Mouse (Mus musculus) midbrain, embryonic 11.5 days (tissue): ENCODE data around the gene Atp1a3. TPM values are rescaled to one million over a fixed set of nuclear protein-coding genes. Genes with fewer than 3 reads are reported as not detected.

Source experiments
- ATAC-seq: fragments of 200-750 bp; cut with Nextera tagmentation; 2 replicates; pipeline ENCODE4 v1.8.0; 2017; ENCODE audit warnings: moderate TSS enrichment, moderate library complexity; ENCODE audit not compliant: low FRiP score
- DNase-seq: peaks from one replicate; pipeline ENCODE4 v3.0.0; 2015; ENCODE audit warnings: low spot score; ENCODE audit errors: missing footprints
- H3K27ac ChIP-seq: fragments of 300-500 bp; sonication (generic); 2 replicates; pipeline ENCODE4 v1.5.1; 2014; ENCODE audit warnings: low read depth, low read length
- H3K27me3 ChIP-seq: fragments of 300-500 bp; sonication (generic); 2 replicates; pipeline ENCODE4 v1.6.1; 2014; ENCODE audit warnings: mild to moderate bottlenecking, low read length, moderate library complexity, mixed read lengths; ENCODE audit not compliant: control insufficient read depth, insufficient read depth
- H3K36me3 ChIP-seq: fragments of 300-500 bp; sonication (generic); 2 replicates; pipeline ENCODE4 v1.6.1; 2014; ENCODE audit warnings: mild to moderate bottlenecking, low read length, moderate library complexity, mixed read lengths; ENCODE audit not compliant: control insufficient read depth, insufficient read depth
- H3K4me1 ChIP-seq: fragments of 300-500 bp; sonication (generic); 2 replicates; pipeline ENCODE4 v1.6.1; 2014; ENCODE audit warnings: low read length; ENCODE audit not compliant: control insufficient read depth, insufficient read depth
- H3K4me2 ChIP-seq: fragments of 300-500 bp; sonication (generic); 2 replicates; pipeline ENCODE4 v1.6.1; 2014; ENCODE audit warnings: mild to moderate bottlenecking, moderate library complexity
- H3K4me3 ChIP-seq: fragments of 300-500 bp; sonication (generic); 2 replicates; pipeline ENCODE4 v1.5.1; 2014; ENCODE audit warnings: low read depth, low read length
- H3K9ac ChIP-seq: fragments of 300-500 bp; sonication (generic); 2 replicates; pipeline ENCODE4 v1.6.1; 2014; ENCODE audit warnings: low read length
- H3K9me3 ChIP-seq: fragments of 300-500 bp; sonication (generic); 2 replicates; pipeline ENCODE4 v1.6.1; 2016; ENCODE audit warnings: low read length; ENCODE audit not compliant: control insufficient read depth
- WGBS: fragments of 180-500 bp; shearing (Covaris S2); extraction: QIAGEN DNeasy Blood & Tissue Kit; methylation state at CpG from one replicate; pipeline ENCODE4 v1.1.7; 2014; 5-methylcytosine and 5-hydroxymethylcytosine counted together
- polyA plus RNA-seq: library from polyadenylated mRNA; unstranded; fragments of >200 nt; fragmentation: Nextera tagmentation; extraction: Ambion mirVana; gene quantifications from 2 replicates; pipeline ENCODE4 v1.2.1, GENCODE M21; 2014

Atp1a3 gene
- polyA plus RNA-seq, 1 experiment from 2014 or later = 34.4 TPM

DNA sequence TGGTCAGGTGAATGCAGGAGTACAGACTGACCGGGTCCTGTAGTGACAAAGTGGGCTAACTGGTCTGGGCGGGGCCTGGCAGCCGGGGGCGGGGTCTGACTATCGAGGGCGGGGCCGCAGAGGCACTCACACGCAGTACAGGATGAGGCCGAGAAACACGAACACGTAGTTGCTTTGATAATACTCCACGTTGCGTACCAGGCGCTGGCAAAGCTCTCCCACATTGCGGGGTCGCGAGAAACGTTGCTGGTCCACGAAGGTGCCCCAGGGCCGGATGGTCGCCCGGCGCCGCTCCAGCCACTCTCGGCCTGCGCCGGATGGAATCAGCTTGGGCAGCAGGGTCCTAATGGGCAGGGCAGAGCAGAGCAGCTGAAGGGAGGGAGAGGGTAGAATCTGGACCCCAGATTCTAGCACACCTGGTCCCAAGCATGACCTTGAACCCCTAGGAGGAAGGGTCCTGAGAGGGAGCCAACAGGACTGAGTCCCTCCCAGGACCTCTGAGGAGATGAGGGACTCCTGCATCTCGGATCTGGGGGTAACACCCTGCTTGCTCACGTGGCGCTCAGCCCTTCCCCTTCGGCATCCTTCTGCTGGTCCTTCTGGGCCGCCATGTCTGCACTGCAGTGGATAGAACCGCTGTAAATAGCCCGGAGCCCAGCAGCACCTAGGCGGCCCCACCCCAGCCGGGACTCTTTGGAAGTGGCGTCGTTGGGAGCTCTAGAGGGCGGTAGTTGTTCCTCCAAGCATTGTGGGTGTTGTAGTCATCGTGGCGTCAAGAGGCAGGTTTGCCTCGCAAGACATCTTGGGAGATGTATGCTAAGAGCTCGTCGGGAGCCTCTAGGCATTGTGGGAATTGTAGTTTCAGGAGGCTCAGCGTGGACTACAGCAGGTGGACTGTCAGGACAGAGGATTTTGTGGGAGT, 33.5 kb downstream of the Atp1a3 start, which contains the start of gene Rabac1:
Gene Rabac1 (minus strand): TSS at position 783 of the 922 bp plus-strand sequence.
- Histone ChIP-seq H3K27ac (no peak within 1 kb of the TSS), H3K27me3 (no peaks in the 10 kb centered on the region)
- WGBS = under 1% methylated on average over 45 of the region's 45 CpGs

DNA sequence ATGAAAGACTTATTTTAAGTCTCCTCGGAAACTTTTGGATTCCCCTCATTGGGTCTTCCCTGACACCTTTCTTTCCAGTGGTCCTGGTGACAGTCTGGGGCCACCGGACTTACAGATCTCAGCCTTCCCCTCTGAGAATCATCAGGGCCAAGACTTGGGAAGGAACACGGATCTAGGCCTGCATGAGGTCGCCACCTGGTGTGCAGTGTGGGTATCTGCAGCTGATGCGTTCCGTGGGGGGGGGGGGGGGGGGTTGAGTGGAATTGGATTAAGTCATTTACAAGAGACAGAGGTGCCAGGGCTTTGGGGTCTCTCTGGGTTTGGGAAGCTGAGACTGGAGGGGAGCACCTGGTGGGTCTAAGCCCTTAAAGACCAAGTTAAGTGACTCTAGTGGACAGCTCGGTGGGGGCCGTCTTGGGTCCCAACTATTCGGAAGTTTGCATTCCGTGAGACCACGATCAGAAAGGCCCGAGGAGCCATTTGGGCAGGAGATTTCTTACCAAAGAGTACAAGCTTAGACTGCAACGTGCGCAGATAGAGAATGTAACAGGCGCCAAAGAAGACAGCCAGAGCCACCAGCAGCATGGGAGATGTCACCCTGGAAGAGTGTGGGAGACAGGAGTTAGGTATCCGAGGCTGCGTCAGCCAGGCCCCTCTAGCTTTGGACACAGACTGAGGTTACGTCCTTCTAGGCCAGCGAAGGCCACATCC, 34.3 kb downstream of the Atp1a3 start:
- Histone ChIP-seq H3K36me3 (no peaks in the 10 kb centered on the region; the same call in 1 of the 2 replicates), H3K9me3 (no peaks in the 10 kb centered on the region), H3K4me1 (peaks cover 5% of the 10 kb centered on the region; the same call in 1 of the 2 replicates), H3K27ac (no peak overlapping the region), H3K4me2 (peak overlapping the region; percentile 85), H3K27me3 (no peaks in the 10 kb centered on the region), H3K9ac (peak overlapping the region; percentile 69), H3K4me3 (peak overlapping the region; percentile 68)
- no peak; the same call in 1 of the 2 replicates for ATAC-seq
- peak; percentile 91 for DNase-seq
- 8% methylated on average over 19 of the region's 19 CpGs for WGBS

More for the DNA sequence above, 33.5 kb downstream of the Atp1a3 start, which contains the start of gene Rabac1:
- DNase-seq (peak; percentile 98), ATAC-seq (peak; percentile 88)
- H3K4me1 ChIP-seq = peaks cover 5% of the 10 kb centered on the region; the same call in 1 of the 2 replicates
- H3K4me2 ChIP-seq = peak within 1 kb of the TSS; percentile 85
- no peaks in the 10 kb centered on the region; the same call in 1 of the 2 replicates for H3K36me3 ChIP-seq
- H3K9me3 ChIP-seq = no peaks in the 10 kb centered on the region
- peak within 1 kb of the TSS; percentile 68 for H3K4me3 ChIP-seq
- H3K9ac ChIP-seq = peak within 1 kb of the TSS; percentile 69

- no peak for ATAC-seq
- H3K27ac ChIP-seq = no peak overlapping the region
Observed at GRCm38 (mm10) chr7:24970341-24970740, 35.4 kb downstream of the Atp1a3 start.

DNA sequence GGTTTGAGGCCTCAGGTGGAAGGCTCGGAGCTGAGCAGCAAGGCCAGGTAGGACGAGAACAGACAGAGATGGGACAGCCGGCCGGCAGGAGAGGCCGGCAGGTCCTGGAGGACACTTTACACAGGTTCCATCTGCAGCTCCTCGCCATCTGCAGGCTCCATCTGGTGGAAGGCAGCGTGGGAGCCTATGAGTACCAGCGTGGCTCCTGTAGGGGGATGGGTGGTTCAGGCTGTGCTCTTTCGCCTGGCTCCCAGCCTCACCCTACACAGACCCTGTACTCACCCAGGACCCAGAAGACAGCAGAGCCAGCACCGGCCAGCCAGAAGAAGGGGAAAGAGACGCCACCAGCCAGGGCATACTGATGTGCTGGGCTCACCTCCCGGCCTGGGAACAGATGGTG, 36.0 kb downstream of the Atp1a3 start:
- no peak overlapping the region for H3K4me3 ChIP-seq
- no peaks in the 10 kb centered on the region for H3K27me3 ChIP-seq
- H3K9ac ChIP-seq = no peak overlapping the region
- H3K4me2 ChIP-seq = no peak overlapping the region
- peaks cover 5% of the 10 kb centered on the region; the same call in 1 of the 2 replicates for H3K4me1 ChIP-seq
- no peak for DNase-seq
- H3K9me3 ChIP-seq = no peaks in the 10 kb centered on the region
- no peak for ATAC-seq
- 83% methylated on average over 12 of the region's 12 CpGs for WGBS
- H3K27ac ChIP-seq = no peak overlapping the region
- H3K36me3 ChIP-seq = no peaks in the 10 kb centered on the region; the same call in 1 of the 2 replicates

More at GRCm38 (mm10) chr7:24970341-24970740, 35.4 kb downstream of the Atp1a3 start:
- H3K4me3 ChIP-seq = no peak overlapping the region
- H3K36me3 ChIP-seq = no peaks in the 10 kb centered on the region; the same call in 1 of the 2 replicates
- DNase-seq = no peak
- H3K4me1 ChIP-seq = peaks cover 5% of the 10 kb centered on the region; the same call in 1 of the 2 replicates
- H3K9ac ChIP-seq = no peak overlapping the region
- no peak overlapping the region for H3K4me2 ChIP-seq
- 96% methylated on average over 3 of the region's 3 CpGs for WGBS
- no peaks in the 10 kb centered on the region for H3K27me3 ChIP-seq
- H3K9me3 ChIP-seq = no peaks in the 10 kb centered on the region

DNA sequence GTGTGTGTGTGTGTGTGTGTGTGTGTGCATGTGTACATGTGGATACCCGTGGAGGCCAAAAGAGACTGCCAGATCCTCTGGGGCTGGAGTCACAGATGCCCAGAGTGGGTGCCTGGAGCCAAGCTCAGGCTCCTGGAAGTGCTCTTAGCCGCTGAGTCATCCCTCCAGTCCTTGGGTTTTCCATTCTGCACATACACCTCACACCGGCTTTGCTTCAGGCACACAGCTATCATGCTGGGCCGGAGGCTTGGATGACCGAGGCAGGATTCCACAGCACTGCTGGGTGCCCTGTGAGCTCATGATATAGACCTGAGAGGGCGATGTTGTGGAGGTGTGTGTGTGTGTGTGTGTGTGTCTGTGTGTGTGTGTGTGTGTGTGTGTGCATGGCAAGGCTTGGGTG, 37.3 kb downstream of the Atp1a3 start:
- no peak overlapping the region for H3K4me3 ChIP-seq
- H3K4me2 ChIP-seq = no peak overlapping the region
- no peak overlapping the region for H3K27ac ChIP-seq
- no peak overlapping the region for H3K9ac ChIP-seq
- DNase-seq (peak; percentile 82), ATAC-seq (no peak)
- H3K36me3 ChIP-seq = no peaks in the 10 kb centered on the region; the same call in 1 of the 2 replicates
- no peaks in the 10 kb centered on the region for H3K27me3 ChIP-seq
- 70% methylated on average over 6 of the region's 6 CpGs for WGBS
- H3K9me3 ChIP-seq = no peaks in the 10 kb centered on the region
- peaks cover 5% of the 10 kb centered on the region; the same call in 1 of the 2 replicates for H3K4me1 ChIP-seq

- H3K36me3 ChIP-seq = no peaks in the 10 kb centered on the region; the same call in 1 of the 2 replicates
- H3K27me3 ChIP-seq = no peaks in the 10 kb centered on the region
- no peak overlapping the region for H3K4me2 ChIP-seq
- H3K4me1 ChIP-seq = peaks cover 5% of the 10 kb centered on the region; the same call in 1 of the 2 replicates
- H3K27ac ChIP-seq = no peak overlapping the region
- no peak for ATAC-seq
- H3K9ac ChIP-seq = no peak overlapping the region
- H3K4me3 ChIP-seq = no peak overlapping the region
- 86% methylated on average over 8 of the region's 8 CpGs for WGBS
- H3K9me3 ChIP-seq = no peaks in the 10 kb centered on the region
- no peak for DNase-seq
Observed at GRCm38 (mm10) chr7:24967966-24968365, 37.8 kb downstream of the Atp1a3 start.

GRCm38 (mm10) chr7:24964897-24965535, 40.7 kb downstream of the Atp1a3 start:
- no peaks in the 10 kb centered on the region for H3K9me3 ChIP-seq
- no peaks in the 10 kb centered on the region; the same call in 1 of the 2 replicates for H3K36me3 ChIP-seq
- peak; percentile 55 for ATAC-seq
- H3K27ac ChIP-seq = no peak overlapping the region
- no peak overlapping the region for H3K4me2 ChIP-seq
- WGBS = 5% methylated on average over 5 of the region's 5 CpGs
- peak; percentile 100 for DNase-seq
- H3K4me3 ChIP-seq = no peak overlapping the region
- H3K27me3 ChIP-seq = no peaks in the 10 kb centered on the region
- H3K9ac ChIP-seq = no peak overlapping the region
- H3K4me1 ChIP-seq = no peaks in the 10 kb centered on the region

DNA sequence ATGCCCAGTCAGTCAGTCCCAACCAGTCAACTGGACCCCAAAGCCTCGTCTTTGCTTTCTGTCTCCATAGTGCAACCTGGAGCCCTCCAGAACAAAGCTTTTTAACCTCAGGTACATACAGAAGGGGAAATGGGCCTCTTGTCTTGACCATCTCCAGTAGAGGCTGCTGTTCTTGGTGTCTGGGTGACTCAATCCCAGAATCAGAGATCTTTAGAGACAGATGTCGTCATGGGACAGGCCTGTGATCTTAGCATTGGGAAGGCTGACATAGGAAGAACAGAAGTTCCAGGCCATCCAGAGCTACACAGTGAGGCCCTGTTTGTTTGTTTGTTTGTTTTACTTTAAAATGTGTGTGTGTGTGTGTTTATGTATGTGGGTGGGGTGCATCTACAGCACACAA, 41.5 kb downstream of the Atp1a3 start:
- Histone ChIP-seq H3K27ac (no peak overlapping the region), H3K9ac (no peak overlapping the region), H3K36me3 (no peaks in the 10 kb centered on the region; the same call in 1 of the 2 replicates), H3K4me3 (no peak overlapping the region), H3K4me1 (no peaks in the 10 kb centered on the region), H3K9me3 (no peaks in the 10 kb centered on the region), H3K4me2 (no peak overlapping the region), H3K27me3 (no peaks in the 10 kb centered on the region)
- ATAC-seq (no peak), DNase-seq (no peak)
- 81% methylated on average over 2 of the region's 2 CpGs for WGBS
